Mouse (Mus musculus): ENCODE results near the gene Arih2. TPM values are rescaled to one million over a fixed set of nuclear protein-coding genes. Genes with fewer than 3 reads are reported as not detected.
"Not testable (repeated sequence)": the region's sequence is repeated elsewhere in the genome, so short reads cannot be mapped to it uniquely, and the experiment has no call there.

The Arih2 gene
- polyA plus RNA-seq, 1 experiment from 2014 or later = 40.8 TPM

- H3K79me2 ChIP-seq (ENCODE audit: inconsistent target) = peaks cover 92% of the 10 kb centered on the region
- no peak overlapping the region for H3K27ac ChIP-seq
- H3K4me3 ChIP-seq (ENCODE audit: inconsistent target) = no peak overlapping the region
Observed at GRCm38 (mm10) chr9:108630683-108631082, 18.5 kb downstream of the Arih2 start.

GRCm38 (mm10) chr9:108628141-108628540 lies 21.0 kb downstream of the Arih2 start:
- Histone ChIP-seq H3K36me3 (ENCODE audit: inconsistent target) (no peaks in the 10 kb centered on the region), H3K79me2 (ENCODE audit: inconsistent target) (peaks cover 93% of the 10 kb centered on the region), H3K27ac (no peak overlapping the region), H3K4me3 (ENCODE audit: inconsistent target) (no peak overlapping the region)
- 51% methylated on average over 4 of the region's 4 CpGs for WGBS (ENCODE audit: missing documents)

More at GRCm38 (mm10) chr9:108630683-108631082, 18.5 kb downstream of the Arih2 start:
- no peaks in the 10 kb centered on the region; the same call in 1 of the 2 replicates for H3K36me3 ChIP-seq (ENCODE audit: inconsistent target)
- 13% methylated on average over 1 of the region's 1 CpGs for WGBS (ENCODE audit: missing documents)

- 19% methylated on average over 2 of the region's 2 CpGs for WGBS (ENCODE audit: missing documents)
- no peaks in the 10 kb centered on the region for H3K36me3 ChIP-seq (ENCODE audit: inconsistent target)
- peak overlapping the region; percentile 54 for H3K27ac ChIP-seq
Observed at GRCm38 (mm10) chr9:108626498-108626897, 22.7 kb downstream of the Arih2 start.

GRCm38 (mm10) chr9:108617301-108617700 lies 31.9 kb downstream of the Arih2 start:
- Histone ChIP-seq H3K27ac (no peak overlapping the region), H3K79me2 (ENCODE audit: inconsistent target) (peaks cover 16% of the 10 kb centered on the region; the same call in 1 of the 2 replicates), H3K36me3 (ENCODE audit: inconsistent target) (peaks cover 78% of the 10 kb centered on the region), H3K4me3 (ENCODE audit: inconsistent target) (no peak overlapping the region)
- 88% methylated on average over 1 of the region's 1 CpGs for WGBS (ENCODE audit: missing documents)

More at GRCm38 (mm10) chr9:108626498-108626897, 22.7 kb downstream of the Arih2 start:
- Histone ChIP-seq H3K4me3 (ENCODE audit: inconsistent target) (no peak overlapping the region), H3K79me2 (ENCODE audit: inconsistent target) (peaks cover 93% of the 10 kb centered on the region)

- WGBS (ENCODE audit: missing documents) = 95% methylated on average over 10 of the region's 10 CpGs
- no peaks in the 10 kb centered on the region for H3K79me2 ChIP-seq (ENCODE audit: inconsistent target)
Observed at GRCm38 (mm10) chr9:108611488-108611887, 37.7 kb downstream of the Arih2 start.

GRCm38 (mm10) chr9:108608889-108609288 lies 40.3 kb downstream of the Arih2 start:
- Histone ChIP-seq H3K36me3 (ENCODE audit: inconsistent target) (peaks cover 94% of the 10 kb centered on the region), H3K27ac (no peak overlapping the region), H3K79me2 (ENCODE audit: inconsistent target) (no peaks in the 10 kb centered on the region), H3K4me3 (ENCODE audit: inconsistent target) (no peak overlapping the region)
- 92% methylated on average over 4 of the region's 4 CpGs for WGBS (ENCODE audit: missing documents)

More at GRCm38 (mm10) chr9:108611488-108611887, 37.7 kb downstream of the Arih2 start:
- Histone ChIP-seq H3K4me3 (ENCODE audit: inconsistent target) (no peak overlapping the region), H3K27ac (no peak overlapping the region), H3K36me3 (ENCODE audit: inconsistent target) (peaks cover 94% of the 10 kb centered on the region)

- not testable (repeated sequence) for H3K4me3 ChIP-seq (ENCODE audit: inconsistent target); H3K79me2 ChIP-seq (ENCODE audit: inconsistent target); H3K27ac ChIP-seq
- peaks cover 94% of the 10 kb centered on the region for H3K36me3 ChIP-seq (ENCODE audit: inconsistent target)
- WGBS (ENCODE audit: missing documents) = 77% methylated on average over 4 of the region's 5 CpGs
Observed at GRCm38 (mm10) chr9:108607929-108608328, 41.3 kb downstream of the Arih2 start.

GRCm38 (mm10) chr9:108601986-108602385 lies 47.2 kb downstream of the Arih2 start:
- Histone ChIP-seq H3K27ac (no peak overlapping the region), H3K79me2 (ENCODE audit: inconsistent target) (no peaks in the 10 kb centered on the region), H3K4me3 (ENCODE audit: inconsistent target) (no peak overlapping the region), H3K36me3 (ENCODE audit: inconsistent target) (peaks cover 40% of the 10 kb centered on the region)
- 80% methylated on average over 4 of the region's 4 CpGs for WGBS (ENCODE audit: missing documents)

GRCm38 (mm10) chr9:108600011-108600410 lies 49.2 kb downstream of the Arih2 start:
- Histone ChIP-seq H3K4me3 (ENCODE audit: inconsistent target) (no peak overlapping the region), H3K27ac (no peak overlapping the region), H3K36me3 (ENCODE audit: inconsistent target) (peaks cover 22% of the 10 kb centered on the region; the same call in 1 of the 2 replicates), H3K79me2 (ENCODE audit: inconsistent target) (no peaks in the 10 kb centered on the region)
- WGBS (ENCODE audit: missing documents) = 92% methylated on average over 2 of the region's 2 CpGs

- H3K79me2 ChIP-seq (ENCODE audit: inconsistent target) = no peaks in the 10 kb centered on the region
- no peak overlapping the region for H3K27ac ChIP-seq
- H3K36me3 ChIP-seq (ENCODE audit: inconsistent target) = peaks cover 13% of the 10 kb centered on the region; the same call in 1 of the 2 replicates
- no peak overlapping the region for H3K4me3 ChIP-seq (ENCODE audit: inconsistent target)
- WGBS (ENCODE audit: missing documents) = 78% methylated on average over 4 of the region's 4 CpGs
Observed at GRCm38 (mm10) chr9:108599021-108599566, 50.1 kb downstream of the Arih2 start.

- Histone ChIP-seq H3K79me2 (ENCODE audit: inconsistent target) (no peaks in the 10 kb centered on the region), H3K4me3 (ENCODE audit: inconsistent target) (peak within 1 kb of the TSS; percentile 14; the same call in 1 of the 2 replicates), H3K36me3 (ENCODE audit: inconsistent target) (no peaks in the 10 kb centered on the region), H3K27ac (no peak within 1 kb of the TSS)
- 12% methylated on average over 66 of the region's 69 CpGs for WGBS (ENCODE audit: missing documents)
Observed at GRCm38 (mm10) chr9:108596998-108597764, 52.0 kb downstream of the Arih2 start, which contains the start of gene P4htm. TSS of gene P4htm (minus strand) at chr9:108597667.

- H3K27ac ChIP-seq = no peak overlapping the region
- no peaks in the 10 kb centered on the region for H3K79me2 ChIP-seq (ENCODE audit: inconsistent target)
- no peaks in the 10 kb centered on the region for H3K36me3 ChIP-seq (ENCODE audit: inconsistent target)
- WGBS (ENCODE audit: missing documents) = 78% methylated on average over 3 of the region's 3 CpGs
- no peak overlapping the region for H3K4me3 ChIP-seq (ENCODE audit: inconsistent target)
Observed at GRCm38 (mm10) chr9:108594354-108594753, 54.8 kb downstream of the Arih2 start.

- no peak overlapping the region for H3K4me3 ChIP-seq (ENCODE audit: inconsistent target)
- WGBS (ENCODE audit: missing documents) = 97% methylated on average over 3 of the region's 4 CpGs
- no peaks in the 10 kb centered on the region for H3K79me2 ChIP-seq (ENCODE audit: inconsistent target)
- H3K36me3 ChIP-seq (ENCODE audit: inconsistent target) = no peaks in the 10 kb centered on the region
- H3K27ac ChIP-seq = no peak overlapping the region
Observed at GRCm38 (mm10) chr9:108591462-108591861, 57.7 kb downstream of the Arih2 start.

- Histone ChIP-seq H3K79me2 (ENCODE audit: inconsistent target) (no peaks in the 10 kb centered on the region), H3K27ac (no peak overlapping the region), H3K36me3 (ENCODE audit: inconsistent target) (no peaks in the 10 kb centered on the region), H3K4me3 (ENCODE audit: inconsistent target) (no peak overlapping the region)
- 65% methylated on average over 5 of the region's 5 CpGs for WGBS (ENCODE audit: missing documents)
Observed at GRCm38 (mm10) chr9:108589229-108589628, 60.0 kb downstream of the Arih2 start.

- H3K4me3 ChIP-seq (ENCODE audit: inconsistent target) = no peak overlapping the region
- WGBS (ENCODE audit: missing documents) = 90% methylated on average over 14 of the region's 14 CpGs
- H3K27ac ChIP-seq = no peak overlapping the region
- H3K36me3 ChIP-seq (ENCODE audit: inconsistent target) = no peaks in the 10 kb centered on the region
- no peaks in the 10 kb centered on the region for H3K79me2 ChIP-seq (ENCODE audit: inconsistent target)
Observed at GRCm38 (mm10) chr9:108587571-108588180, 61.5 kb downstream of the Arih2 start.
